Mouse (Mus musculus) liver, embryonic 12.5 days (tissue): ENCODE data around the gene Rad51b. TPM values are rescaled to one million over a fixed set of nuclear protein-coding genes. Genes with fewer than 3 reads are reported as not detected.
"Not testable (repeated sequence)": the region's sequence is repeated elsewhere in the genome, so short reads cannot be mapped to it uniquely, and the experiment has no call there.

Experiments
- ATAC-seq: fragments of 200-750 bp; cut with Nextera tagmentation; 2 replicates; pipeline ENCODE4 v1.8.0; 2017; ENCODE audit warnings: moderate number of reproducible peaks, mild to moderate bottlenecking, moderate library complexity
- H3K27ac ChIP-seq: fragments of 300-500 bp; sonication (generic); 2 replicates; pipeline ENCODE4 v1.5.1; 2016; ENCODE audit warnings: mild to moderate bottlenecking
- H3K27me3 ChIP-seq: fragments of 300-500 bp; sonication (generic); replicated peaks from 2 replicates; pipeline ENCODE4 v1.6.1; 2016; ENCODE audit warnings: mild to moderate bottlenecking, moderate library complexity
- H3K36me3 ChIP-seq: fragments of 300-500 bp; sonication (generic); 2 replicates; pipeline ENCODE4 v1.6.1; 2016; ENCODE audit warnings: mild to moderate bottlenecking, moderate library complexity
- H3K4me1 ChIP-seq: fragments of 300-500 bp; sonication (generic); 2 replicates; pipeline ENCODE4 v1.6.1; 2016
- H3K4me2 ChIP-seq: fragments of 300-500 bp; sonication (generic); 2 replicates; pipeline ENCODE4 v1.6.1; 2016; ENCODE audit warnings: mild to moderate bottlenecking, moderate library complexity
- H3K4me3 ChIP-seq: fragments of 300-500 bp; sonication (generic); 2 replicates; pipeline ENCODE4 v1.5.1; 2016; ENCODE audit warnings: mild to moderate bottlenecking, moderate library complexity
- H3K9ac ChIP-seq: fragments of 300-500 bp; sonication (generic); 2 replicates; pipeline ENCODE4 v1.6.1; 2016; ENCODE audit warnings: mild to moderate bottlenecking, moderate library complexity
- H3K9me3 ChIP-seq: fragments of 300-500 bp; sonication (generic); replicated peaks from 2 replicates; pipeline ENCODE4 v1.6.1; 2016; ENCODE audit warnings: mild to moderate bottlenecking, moderate library complexity
- WGBS: fragments of 180-500 bp; shearing (Covaris S2); methylation state at CpG from one replicate; pipeline ENCODE4 v1.1.7; 2016; ENCODE audit not compliant: insufficient replicate concordance; 5-methylcytosine and 5-hydroxymethylcytosine counted together
- polyA plus RNA-seq: library from polyadenylated mRNA; unstranded; fragments of >200 nt; fragmentation: Nextera tagmentation; extraction: Ambion mirVana; gene quantifications from 2 replicates; pipeline ENCODE4 v1.2.1, GENCODE M21; 2016

Gene Rad51b
- polyA plus RNA-seq, 1 experiment from 2014 or later, result 7.5 TPM

DNA sequence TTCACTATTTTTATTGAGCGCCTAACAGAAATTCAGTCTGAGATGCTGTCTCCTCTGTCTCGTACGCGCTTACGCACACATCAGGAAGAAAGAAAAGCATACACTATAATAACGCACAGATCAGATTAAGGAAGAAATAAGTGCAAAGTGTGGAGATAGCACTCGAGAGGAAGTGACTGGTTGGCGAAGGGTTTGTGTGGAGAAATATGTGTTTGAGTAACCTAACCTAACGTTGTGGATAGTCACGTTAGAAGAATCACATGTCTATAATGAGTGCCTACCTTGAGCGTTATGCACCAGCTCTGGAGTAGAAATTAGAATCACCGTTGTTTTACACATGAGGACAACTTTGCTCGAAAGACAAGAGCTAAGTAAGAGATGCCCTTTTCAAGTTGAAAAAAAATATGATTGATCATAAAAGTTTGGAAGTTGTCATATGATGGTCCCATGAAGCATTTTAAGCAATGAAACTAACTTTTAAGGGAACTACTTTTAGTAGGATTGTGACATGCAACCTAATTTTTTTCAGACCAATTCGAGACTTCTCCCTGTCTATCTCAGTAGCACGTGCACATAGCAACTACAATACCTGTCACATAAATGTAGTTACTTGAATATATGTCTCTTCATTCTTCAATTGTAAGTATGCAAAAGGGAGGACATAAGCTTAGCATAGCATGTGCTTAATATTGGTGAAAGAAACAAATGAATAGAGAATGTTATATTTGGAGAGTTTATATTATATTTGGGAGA lies 978 bp downstream of the Rad51b start:
- peaks cover 16% of the 10 kb centered on the region for H3K36me3 ChIP-seq
- WGBS, result 7% methylated on average over 15 of the region's 15 CpGs
- H3K27ac ChIP-seq, result peak overlapping the region; percentile 87

DNA sequence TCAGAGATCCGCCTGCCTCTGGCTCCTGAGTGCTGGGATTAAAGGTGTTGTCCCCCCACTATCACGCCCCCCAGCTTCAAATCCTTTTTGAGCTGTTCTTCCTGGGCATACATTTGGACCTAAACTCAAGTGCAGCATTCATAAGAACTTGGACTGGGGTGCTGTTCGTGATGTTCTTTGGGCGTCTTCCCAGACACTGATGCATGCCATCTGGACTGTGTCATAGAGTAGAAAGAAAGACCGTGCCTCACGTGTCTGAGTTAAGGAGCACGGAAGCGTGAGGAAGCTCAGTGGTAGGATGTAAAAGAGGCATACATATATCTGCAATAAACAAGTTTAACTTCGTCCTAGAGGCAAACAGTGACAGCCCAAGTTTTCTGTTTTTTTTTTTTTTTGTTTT lies 4.7 kb downstream of the Rad51b start:
- no peaks in the 10 kb centered on the region for H3K9me3 ChIP-seq
- no peak overlapping the region for H3K27ac ChIP-seq
- 78% methylated on average over 9 of the region's 9 CpGs for WGBS
- H3K36me3 ChIP-seq, result peaks cover 26% of the 10 kb centered on the region
- H3K4me2 ChIP-seq, result no peak overlapping the region
- no peak overlapping the region for H3K4me3 ChIP-seq
- no peak overlapping the region for H3K9ac ChIP-seq
- no peaks in the 10 kb centered on the region for H3K27me3 ChIP-seq
- peaks cover 9% of the 10 kb centered on the region for H3K4me1 ChIP-seq
- ATAC-seq, result no peak

More for the DNA sequence above, 978 bp downstream of the Rad51b start:
- peak overlapping the region; percentile 84 for H3K4me3 ChIP-seq
- H3K4me2 ChIP-seq, result peak overlapping the region; percentile 91
- no peak for ATAC-seq
- H3K4me1 ChIP-seq, result peaks cover 34% of the 10 kb centered on the region
- peak overlapping the region; percentile 80 for H3K9ac ChIP-seq
- H3K9me3 ChIP-seq, result no peaks in the 10 kb centered on the region
- H3K27me3 ChIP-seq, result no peaks in the 10 kb centered on the region

DNA sequence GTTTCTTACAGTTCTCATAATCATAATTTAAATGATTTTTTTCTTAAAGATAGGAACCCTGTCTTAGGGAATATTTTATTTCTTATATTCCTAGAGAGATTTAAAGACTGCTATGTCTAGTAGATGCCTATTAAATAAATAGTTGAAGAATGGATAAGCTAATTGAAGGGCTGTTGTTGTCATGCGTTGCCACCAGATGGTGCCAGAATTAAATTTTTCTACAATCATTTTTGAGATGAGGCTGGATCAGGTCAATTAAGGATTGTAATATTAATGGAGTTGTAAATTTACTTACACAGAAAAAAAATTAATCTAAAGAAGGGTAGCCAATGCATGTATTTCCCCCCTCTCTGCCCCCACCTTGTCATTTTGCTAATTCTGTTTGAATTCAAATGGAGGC lies 8.0 kb downstream of the Rad51b start:
- 44% methylated on average over 1 of the region's 1 CpGs for WGBS
- no peak overlapping the region for H3K9ac ChIP-seq
- no peak overlapping the region for H3K4me2 ChIP-seq
- H3K4me1 ChIP-seq, result no peaks in the 10 kb centered on the region
- H3K27ac ChIP-seq, result no peak overlapping the region
- H3K36me3 ChIP-seq, result peaks cover 32% of the 10 kb centered on the region
- no peaks in the 10 kb centered on the region for H3K27me3 ChIP-seq
- H3K9me3 ChIP-seq, result no peaks in the 10 kb centered on the region
- ATAC-seq, result no peak
- H3K4me3 ChIP-seq, result no peak overlapping the region

DNA sequence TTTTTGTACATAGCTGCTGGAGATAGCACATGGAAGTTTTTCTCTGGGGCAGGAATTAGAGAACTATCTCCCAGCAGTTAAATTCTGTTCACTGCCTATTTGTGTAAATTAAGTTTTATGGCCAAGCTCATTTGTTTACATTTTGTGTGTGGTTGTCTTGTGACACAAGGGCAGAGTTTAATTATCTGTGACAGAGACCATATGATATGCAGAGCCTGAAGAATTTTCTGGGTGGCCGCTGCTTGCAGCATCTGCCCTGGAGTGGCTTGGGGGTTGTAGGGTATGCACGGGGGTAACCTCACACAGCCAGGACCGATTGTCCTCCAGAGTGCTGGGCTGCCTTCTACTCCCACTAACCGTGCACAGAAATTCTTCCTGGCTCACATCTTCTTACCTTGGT lies 8.9 kb downstream of the Rad51b start:
- Histone ChIP-seq H3K27ac (no peak overlapping the region), H3K36me3 (peaks cover 32% of the 10 kb centered on the region), H3K27me3 (no peaks in the 10 kb centered on the region), H3K4me3 (no peak overlapping the region), H3K4me2 (no peak overlapping the region), H3K4me1 (no peaks in the 10 kb centered on the region), H3K9ac (no peak overlapping the region), H3K9me3 (no peaks in the 10 kb centered on the region)
- no peak for ATAC-seq
- WGBS, result 84% methylated on average over 4 of the region's 4 CpGs

DNA sequence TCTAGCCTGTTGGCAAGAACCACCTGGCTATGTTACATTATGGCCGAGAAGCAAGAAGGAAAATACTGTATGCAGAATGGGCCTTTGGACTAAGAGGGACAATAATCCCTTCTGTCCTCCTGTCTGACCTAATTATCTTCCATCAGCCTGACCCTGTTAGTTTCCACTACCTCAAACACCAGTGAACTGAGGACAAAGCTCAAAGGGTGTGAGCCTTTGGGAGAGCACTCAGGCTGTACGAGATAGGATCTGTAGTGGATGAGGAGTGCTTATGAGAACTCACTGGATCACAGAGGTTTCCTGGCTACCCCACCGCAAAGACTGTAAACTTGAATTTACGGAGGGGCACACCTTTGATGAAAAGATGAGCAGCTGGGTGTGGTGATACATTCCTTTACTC lies 16.6 kb downstream of the Rad51b start:
- Histone ChIP-seq H3K4me2 (no peak overlapping the region), H3K27ac (no peak overlapping the region), H3K9me3 (no peaks in the 10 kb centered on the region), H3K4me1 (no peaks in the 10 kb centered on the region), H3K36me3 (peaks cover 15% of the 10 kb centered on the region), H3K27me3 (no peaks in the 10 kb centered on the region), H3K4me3 (no peak overlapping the region), H3K9ac (no peak overlapping the region)
- no peak for ATAC-seq
- WGBS, result 79% methylated on average over 4 of the region's 4 CpGs

DNA sequence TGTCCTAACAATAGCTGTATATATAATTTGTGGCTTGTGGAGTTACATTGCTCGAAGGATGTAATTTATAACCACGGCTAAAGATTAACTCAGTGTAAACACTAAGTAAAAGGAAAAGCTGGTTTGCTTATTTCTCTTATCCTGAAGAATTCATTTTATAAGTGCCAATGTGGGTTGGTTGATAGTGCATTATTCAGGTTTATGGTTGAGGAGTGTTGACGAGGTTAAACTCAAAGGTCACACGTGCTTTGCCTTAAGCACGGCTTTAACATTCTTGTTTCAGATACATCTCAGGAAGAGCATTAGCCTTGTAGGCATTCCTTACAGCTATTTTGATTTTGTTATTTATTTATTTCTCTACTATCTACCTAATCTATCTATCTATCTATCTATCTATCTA lies 20.3 kb downstream of the Rad51b start:
- ATAC-seq, result no peak
- Histone ChIP-seq H3K9ac (no peak overlapping the region), H3K4me2 (no peak overlapping the region), H3K9me3 (no peaks in the 10 kb centered on the region), H3K4me1 (no peaks in the 10 kb centered on the region), H3K4me3 (no peak overlapping the region), H3K36me3 (peaks cover 12% of the 10 kb centered on the region), H3K27ac (no peak overlapping the region), H3K27me3 (no peaks in the 10 kb centered on the region)
- WGBS, result 83% methylated on average over 5 of the region's 5 CpGs

DNA sequence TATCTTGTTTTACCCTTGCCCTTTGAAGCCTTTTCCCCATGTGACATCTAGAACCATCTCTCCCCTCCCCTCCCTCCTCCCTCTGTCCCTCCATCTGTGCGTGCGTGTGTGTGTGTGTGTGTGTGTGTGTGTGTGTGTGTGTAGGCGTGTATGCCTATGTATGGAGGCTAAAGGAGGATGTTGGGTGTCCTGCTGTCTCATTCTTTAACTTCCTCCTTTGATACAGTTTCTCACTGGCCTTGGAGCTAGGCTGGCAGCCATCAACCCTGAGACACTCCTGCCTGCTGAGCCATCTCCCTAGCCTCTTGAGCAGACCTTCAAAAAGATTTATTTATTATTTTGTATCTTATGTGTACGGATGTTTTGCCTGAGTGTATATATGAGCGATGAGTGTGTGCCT lies 23.8 kb downstream of the Rad51b start:
- Histone ChIP-seq H3K4me2 (no peak overlapping the region), H3K27ac (no peak overlapping the region), H3K9ac (no peak overlapping the region), H3K4me1 (no peaks in the 10 kb centered on the region), H3K36me3 (peaks cover 3% of the 10 kb centered on the region; the same call in 1 of the 2 replicates), H3K4me3 (no peak overlapping the region), H3K27me3 (no peaks in the 10 kb centered on the region), H3K9me3 (no peaks in the 10 kb centered on the region)
- ATAC-seq, result no peak
- WGBS, result 53% methylated on average over 5 of the region's 5 CpGs

DNA sequence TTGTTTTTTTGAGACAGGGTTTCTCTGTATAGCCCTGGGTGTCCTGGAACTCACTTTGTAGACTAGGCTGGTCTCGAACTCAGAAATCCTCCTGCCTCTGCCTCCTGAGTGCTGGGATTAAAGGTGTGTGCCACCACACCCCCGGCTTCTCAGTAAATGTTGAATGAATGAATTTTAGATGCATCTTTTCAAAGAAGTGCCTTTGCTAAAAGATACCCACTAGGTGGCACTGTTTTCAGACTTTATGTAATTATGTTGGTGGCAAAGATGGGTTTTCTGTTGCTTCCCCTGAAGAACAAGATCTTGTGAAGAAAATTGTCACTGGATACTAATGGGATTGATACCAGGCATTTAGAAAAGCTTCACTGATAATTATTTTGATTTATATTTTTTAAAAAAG lies 25.5 kb downstream of the Rad51b start:
- H3K4me1 ChIP-seq, H3K9me3 ChIP-seq, H3K9ac ChIP-seq, H3K36me3 ChIP-seq, H3K27me3 ChIP-seq, ATAC-seq, H3K4me2 ChIP-seq, H3K4me3 ChIP-seq, H3K27ac ChIP-seq: not testable (repeated sequence)
- 56% methylated on average over 2 of the region's 2 CpGs for WGBS

DNA sequence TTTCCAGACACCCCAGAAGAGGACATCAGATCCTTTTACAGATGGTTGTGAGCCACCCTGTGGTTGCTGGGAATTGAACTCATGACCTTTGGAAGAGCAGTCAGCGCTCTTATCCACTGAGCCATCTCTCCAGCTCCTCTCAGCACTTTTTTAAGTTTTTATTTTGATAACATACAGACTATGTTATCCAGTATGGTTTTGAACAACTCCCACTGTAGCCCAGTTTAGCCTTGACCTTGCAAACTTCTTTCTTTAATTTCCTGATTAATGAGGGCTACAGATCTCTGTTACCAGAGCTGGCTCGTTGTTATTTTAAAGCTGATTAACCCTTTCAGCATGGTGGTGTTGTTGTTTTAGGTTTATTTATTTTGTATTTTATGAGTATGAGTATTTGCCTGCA lies 29.2 kb downstream of the Rad51b start:
- Histone ChIP-seq H3K36me3 (peaks cover 9% of the 10 kb centered on the region), H3K27ac (no peak overlapping the region), H3K27me3 (no peaks in the 10 kb centered on the region), H3K4me2 (no peak overlapping the region), H3K4me3 (no peak overlapping the region), H3K4me1 (no peaks in the 10 kb centered on the region), H3K9ac (no peak overlapping the region), H3K9me3 (no peaks in the 10 kb centered on the region)
- WGBS, result 69% methylated on average over 2 of the region's 2 CpGs
- no peak for ATAC-seq

DNA sequence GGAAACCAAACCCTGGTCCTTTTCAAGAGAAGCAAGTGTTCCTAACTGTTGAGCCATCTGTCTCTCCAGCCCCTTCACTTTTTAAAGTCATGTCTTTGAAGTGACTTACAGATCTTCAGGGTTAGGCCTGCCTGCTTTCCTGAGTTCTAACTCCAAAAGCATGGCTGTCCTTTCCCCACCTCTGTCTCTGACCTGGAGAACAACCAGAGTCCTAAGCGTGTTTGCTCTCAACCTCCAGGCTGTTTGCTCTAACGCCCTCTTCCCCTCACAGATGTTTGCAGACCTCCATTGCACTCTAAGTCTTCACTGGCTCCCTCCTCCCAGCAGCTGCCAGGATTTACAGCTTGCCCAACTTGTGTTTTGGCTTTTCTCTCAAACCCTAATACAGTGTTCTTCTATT lies 29.7 kb downstream of the Rad51b start:
- H3K4me2 ChIP-seq, result no peak overlapping the region
- no peak for ATAC-seq
- WGBS, result 72% methylated on average over 2 of the region's 2 CpGs
- no peak overlapping the region for H3K4me3 ChIP-seq
- no peaks in the 10 kb centered on the region for H3K27me3 ChIP-seq
- peaks cover 9% of the 10 kb centered on the region for H3K36me3 ChIP-seq
- no peak overlapping the region for H3K27ac ChIP-seq
- no peaks in the 10 kb centered on the region for H3K4me1 ChIP-seq
- no peaks in the 10 kb centered on the region for H3K9me3 ChIP-seq
- H3K9ac ChIP-seq, result no peak overlapping the region

DNA sequence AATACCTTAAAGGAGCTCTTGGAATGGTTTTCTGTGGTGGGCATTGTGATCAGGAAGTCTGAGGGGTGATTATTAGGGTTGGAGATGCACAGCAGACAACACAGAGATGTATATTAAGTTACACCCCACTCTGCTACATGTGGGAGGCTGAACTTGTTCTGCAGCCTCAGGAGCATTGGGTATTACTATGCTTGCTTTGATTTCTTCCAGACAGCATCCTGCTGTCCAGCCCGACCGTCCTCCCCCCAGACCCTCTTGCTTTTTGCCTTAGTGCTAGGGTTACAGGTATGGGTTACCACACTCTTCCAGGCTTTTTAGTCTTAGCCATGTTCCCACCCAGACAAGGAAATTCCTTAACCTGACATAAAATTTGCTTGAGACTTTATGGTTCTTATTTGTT lies 30.8 kb downstream of the Rad51b start:
- Histone ChIP-seq H3K4me1 (no peaks in the 10 kb centered on the region), H3K4me2 (no peak overlapping the region), H3K36me3 (peaks cover 9% of the 10 kb centered on the region), H3K9me3 (no peaks in the 10 kb centered on the region), H3K9ac (no peak overlapping the region), H3K27me3 (no peaks in the 10 kb centered on the region), H3K27ac (no peak overlapping the region), H3K4me3 (no peak overlapping the region)
- 78% methylated on average over 2 of the region's 2 CpGs for WGBS
- no peak for ATAC-seq

DNA sequence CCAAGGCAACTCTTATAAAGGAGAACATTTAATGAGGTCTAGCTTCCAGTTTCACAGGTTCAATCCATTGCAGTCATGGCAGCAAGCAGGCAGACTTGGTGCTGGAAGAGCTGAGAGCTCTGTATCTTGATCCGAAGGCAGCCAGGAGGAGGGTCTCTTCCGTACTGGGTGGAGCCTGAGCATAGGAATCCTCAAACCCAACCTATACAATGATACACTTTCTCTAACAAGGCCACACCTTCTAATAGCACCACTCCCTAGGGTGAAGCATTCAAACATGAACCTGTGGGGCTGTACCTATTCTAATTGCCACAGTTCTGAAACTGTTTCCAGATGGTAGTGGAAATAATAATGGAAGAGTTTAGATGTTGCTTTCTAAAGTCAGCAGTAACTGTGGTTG lies 33.5 kb downstream of the Rad51b start:
- no peak overlapping the region for H3K9ac ChIP-seq
- no peak for ATAC-seq
- no peak overlapping the region for H3K27ac ChIP-seq
- H3K4me3 ChIP-seq, result no peak overlapping the region
- H3K27me3 ChIP-seq, result no peaks in the 10 kb centered on the region
- no peak overlapping the region for H3K4me2 ChIP-seq
- H3K9me3 ChIP-seq, result 0 out of 2 replicates have a peak, but pooled peaks cover 8% of the 10 kb centered on the region
- 57% methylated on average over 2 of the region's 2 CpGs for WGBS
- no peaks in the 10 kb centered on the region for H3K4me1 ChIP-seq
- H3K36me3 ChIP-seq, result peaks cover 29% of the 10 kb centered on the region

DNA sequence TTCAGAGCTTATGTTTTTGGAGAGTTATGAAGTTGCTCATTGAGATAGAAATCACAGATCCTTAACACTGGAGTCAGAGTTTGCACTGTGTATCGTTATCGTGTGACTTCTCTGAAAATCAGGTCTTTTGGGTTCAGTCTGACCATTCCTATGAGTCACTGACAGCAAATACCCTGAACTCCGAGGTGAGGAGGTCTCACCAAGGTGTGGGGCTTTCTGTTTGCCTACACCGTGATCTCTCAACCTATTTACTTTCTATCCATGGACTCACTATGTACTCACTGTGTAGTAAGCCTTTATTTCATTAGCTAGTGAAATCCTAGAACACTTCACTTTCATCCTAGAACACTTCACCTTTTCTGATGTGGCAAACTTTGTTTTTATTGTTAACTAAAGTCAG lies 34.6 kb downstream of the Rad51b start:
- no peak for ATAC-seq
- no peaks in the 10 kb centered on the region for H3K4me1 ChIP-seq
- 65% methylated on average over 4 of the region's 4 CpGs for WGBS
- no peak overlapping the region for H3K27ac ChIP-seq
- H3K9ac ChIP-seq, result no peak overlapping the region
- no peak overlapping the region for H3K4me2 ChIP-seq
- 0 out of 2 replicates have a peak, but pooled peaks cover 8% of the 10 kb centered on the region for H3K9me3 ChIP-seq
- peaks cover 29% of the 10 kb centered on the region for H3K36me3 ChIP-seq
- H3K4me3 ChIP-seq, result no peak overlapping the region
- no peaks in the 10 kb centered on the region for H3K27me3 ChIP-seq
